Mouse (Mus musculus) testis, adult 2 months (tissue): ENCODE measurements around the gene Gm5751.

Source experiments
- CTCF ChIP-seq: fragments of 200-500 bp; IDR thresholded peaks from 2 replicates; pipeline ENCODE4 v1.5.1; 2012; ENCODE audit warnings: low read depth, mild to moderate bottlenecking, inconsistent platforms, low read length, moderate library complexity; ENCODE audit not compliant: control insufficient read depth, insufficient read depth, insufficient replicate concordance
- POLR2A ChIP-seq: fragments of 200-500 bp; IDR thresholded peaks from 2 replicates; pipeline ENCODE4 v1.6.1; 2012; ENCODE audit warnings: low read depth, mild to moderate bottlenecking, inconsistent platforms, low read length, moderate library complexity; ENCODE audit not compliant: control insufficient read depth

- no peak for TF ChIP-seq CTCF
- TF ChIP-seq POLR2A: no peak
Measured at GRCm38 (mm10) chrX:8901906-8902472, 27.9 kb downstream of the Gm5751 start.
